Mouse (Mus musculus): Measurements from ENCODE around the gene Sqstm1. TPM values are rescaled to one million over a fixed set of nuclear protein-coding genes. Genes with fewer than 3 reads are reported as not detected.
A peak's percentile ranks its signal among the peaks of the same experiment; 100 is the strongest.

Sqstm1 gene
- polyA plus RNA-seq, 1 experiment from 2014 or later: 426 TPM

GRCm38 (mm10) chr11:50168352-50168751, 42.3 kb downstream of the Sqstm1 start:
- peaks cover 22% of the 10 kb centered on the region; the same call in 1 of the 2 replicates for H3K36me3 ChIP-seq (ENCODE audit: insufficient read depth, low read length)
- no peaks in the 10 kb centered on the region for H3K9me3 ChIP-seq (ENCODE audit: low read length)
- DNase-seq (ENCODE audit: low spot score): no peak
- no peak overlapping the region for H3K9ac ChIP-seq (replicated peaks; ENCODE audit: low read depth)
- no peak for ATAC-seq
- 86% methylated on average over 5 of the region's 5 CpGs for WGBS
- H3K4me3 ChIP-seq (ENCODE audit: low read depth, low read length): no peak overlapping the region
- no peaks in the 10 kb centered on the region for H3K27me3 ChIP-seq (replicated peaks; ENCODE audit: insufficient read depth, low read length)
- no peak for TF ChIP-seq CTCF (IDR thresholded peaks at IDR 0.05)
- TF ChIP-seq EP300 (IDR thresholded peaks at IDR 0.05): no peak
- H3K4me1 ChIP-seq (ENCODE audit: insufficient read depth, low read depth, low read length): no peaks in the 10 kb centered on the region
- no peak overlapping the region for H3K27ac ChIP-seq (ENCODE audit: low read length)
- H3K4me2 ChIP-seq (replicated peaks; ENCODE audit: low read depth, low read length): no peak overlapping the region

- no peak for TF ChIP-seq CTCF (IDR thresholded peaks at IDR 0.05)
- no peak for TF ChIP-seq EP300 (IDR thresholded peaks at IDR 0.05)
- H3K9me3 ChIP-seq (ENCODE audit: low read length): no peaks in the 10 kb centered on the region
- H3K4me3 ChIP-seq (ENCODE audit: low read depth, low read length): no peak overlapping the region
- DNase-seq (ENCODE audit: low spot score) (peak; percentile 28), ATAC-seq (peak; percentile 69)
- peaks cover 26% of the 10 kb centered on the region for H3K36me3 ChIP-seq (ENCODE audit: insufficient read depth, low read length)
- no peak overlapping the region for H3K27ac ChIP-seq (ENCODE audit: low read length)
- H3K4me2 ChIP-seq (replicated peaks; ENCODE audit: low read depth, low read length): no peak overlapping the region
- H3K27me3 ChIP-seq (replicated peaks; ENCODE audit: insufficient read depth, low read length): no peaks in the 10 kb centered on the region
- no peak overlapping the region for H3K9ac ChIP-seq (replicated peaks; ENCODE audit: low read depth)
- WGBS: 92% methylated on average over 3 of the region's 3 CpGs
- H3K4me1 ChIP-seq (ENCODE audit: insufficient read depth, low read depth, low read length): no peaks in the 10 kb centered on the region
Observed at GRCm38 (mm10) chr11:50162338-50163050, 48.1 kb downstream of the Sqstm1 start.

DNA sequence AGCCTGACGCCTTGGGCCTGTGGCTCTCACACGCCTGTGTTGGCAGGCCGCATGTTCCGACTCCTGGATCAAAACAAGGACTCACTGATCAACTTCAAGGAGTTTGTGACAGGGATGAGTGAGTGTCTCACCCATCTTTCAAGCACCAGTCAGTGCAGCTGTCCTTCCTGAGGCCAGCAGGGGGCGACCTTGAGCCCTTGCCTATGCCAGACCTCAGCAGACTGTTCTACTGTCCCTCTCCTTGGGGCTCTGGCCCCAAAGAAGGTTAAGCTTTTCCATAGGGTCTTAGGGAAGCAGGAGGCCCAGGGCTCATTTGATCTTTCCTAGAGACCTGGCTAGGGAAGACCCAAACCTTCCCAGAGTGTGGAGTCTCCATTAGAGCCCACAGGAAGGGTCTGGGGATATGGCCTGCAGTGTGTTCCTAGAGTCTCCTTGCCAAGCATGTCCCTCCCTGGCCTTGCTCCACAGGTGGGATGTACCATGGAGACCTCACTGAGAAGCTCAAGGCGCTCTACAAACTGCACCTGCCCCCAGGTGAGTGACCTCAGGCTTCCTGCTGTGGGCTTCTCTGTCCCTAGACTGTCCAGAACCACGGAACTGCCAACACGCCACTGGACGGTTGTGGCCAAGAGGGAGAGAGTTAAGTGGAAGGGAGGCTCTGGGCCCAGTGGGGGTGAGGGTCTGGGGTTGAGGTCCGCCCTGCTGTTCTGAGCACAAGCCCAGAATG, 48.9 kb downstream of the Sqstm1 start:
- Histone ChIP-seq H3K36me3 (ENCODE audit: insufficient read depth, low read length) (peaks cover 33% of the 10 kb centered on the region), H3K9ac (replicated peaks; ENCODE audit: low read depth) (no peak overlapping the region), H3K4me2 (replicated peaks; ENCODE audit: low read depth, low read length) (no peak overlapping the region), H3K4me1 (ENCODE audit: insufficient read depth, low read depth, low read length) (no peaks in the 10 kb centered on the region), H3K4me3 (ENCODE audit: low read depth, low read length) (no peak overlapping the region), H3K27me3 (replicated peaks; ENCODE audit: insufficient read depth, low read length) (no peaks in the 10 kb centered on the region), H3K9me3 (ENCODE audit: low read length) (no peaks in the 10 kb centered on the region), H3K27ac (ENCODE audit: low read length) (no peak overlapping the region)
- ATAC-seq (peak; percentile 69), DNase-seq (ENCODE audit: low spot score) (peak; percentile 81)
- WGBS: 58% methylated on average over 10 of the region's 10 CpGs
- TF ChIP-seq EP300 (IDR thresholded peaks at IDR 0.05) (no peak), CTCF (IDR thresholded peaks at IDR 0.05) (peak; percentile 99)

DNA sequence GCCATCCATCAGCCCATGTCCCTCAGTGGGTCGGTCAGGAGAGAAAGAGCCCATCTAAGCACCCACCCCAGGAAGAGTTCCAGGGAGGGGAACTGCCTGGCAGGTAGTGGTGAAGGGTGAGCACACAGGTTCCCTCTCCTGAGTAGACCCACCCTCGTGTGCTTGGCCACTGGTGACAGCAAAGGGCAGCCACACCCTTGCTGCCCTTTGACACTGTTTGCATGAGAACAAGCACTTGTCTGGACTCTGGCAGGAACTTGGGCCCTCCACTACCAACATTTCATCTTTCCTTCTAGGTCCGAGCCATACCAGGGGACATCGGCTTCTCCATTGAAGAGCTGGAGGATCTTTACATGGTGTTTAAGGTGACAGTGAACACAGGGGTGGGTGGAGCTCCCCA, 51.3 kb downstream of the Sqstm1 start:
- Histone ChIP-seq H3K9me3 (ENCODE audit: low read length) (no peaks in the 10 kb centered on the region), H3K27ac (ENCODE audit: low read length) (no peak overlapping the region), H3K4me2 (replicated peaks; ENCODE audit: low read depth, low read length) (no peak overlapping the region), H3K9ac (replicated peaks; ENCODE audit: low read depth) (no peak overlapping the region), H3K4me1 (ENCODE audit: insufficient read depth, low read depth, low read length) (no peaks in the 10 kb centered on the region), H3K27me3 (replicated peaks; ENCODE audit: insufficient read depth, low read length) (no peaks in the 10 kb centered on the region), H3K4me3 (ENCODE audit: low read depth, low read length) (no peak overlapping the region), H3K36me3 (ENCODE audit: insufficient read depth, low read length) (peaks cover 34% of the 10 kb centered on the region; the same call in 1 of the 2 replicates)
- 71% methylated on average over 4 of the region's 4 CpGs for WGBS
- no peak for DNase-seq (ENCODE audit: low spot score)
- no peak for ATAC-seq
- TF ChIP-seq CTCF (IDR thresholded peaks at IDR 0.05): no peak
- no peak for TF ChIP-seq EP300 (IDR thresholded peaks at IDR 0.05)

GRCm38 (mm10) chr11:50158346-50158745, 52.3 kb downstream of the Sqstm1 start:
- Histone ChIP-seq H3K27ac (ENCODE audit: low read length) (no peak overlapping the region), H3K9ac (replicated peaks; ENCODE audit: low read depth) (no peak overlapping the region), H3K27me3 (replicated peaks; ENCODE audit: insufficient read depth, low read length) (no peaks in the 10 kb centered on the region), H3K9me3 (ENCODE audit: low read length) (no peaks in the 10 kb centered on the region), H3K4me2 (replicated peaks; ENCODE audit: low read depth, low read length) (no peak overlapping the region), H3K36me3 (ENCODE audit: insufficient read depth, low read length) (peaks cover 34% of the 10 kb centered on the region; the same call in 1 of the 2 replicates), H3K4me3 (ENCODE audit: low read depth, low read length) (no peak overlapping the region), H3K4me1 (ENCODE audit: insufficient read depth, low read depth, low read length) (no peaks in the 10 kb centered on the region)
- TF ChIP-seq CTCF (IDR thresholded peaks at IDR 0.05) (no peak), EP300 (IDR thresholded peaks at IDR 0.05) (no peak)
- ATAC-seq: no peak
- 91% methylated on average over 7 of the region's 7 CpGs for WGBS
- DNase-seq (ENCODE audit: low spot score): no peak

- Histone ChIP-seq H3K4me1 (ENCODE audit: insufficient read depth, low read depth, low read length) (no peaks in the 10 kb centered on the region), H3K9me3 (ENCODE audit: low read length) (no peaks in the 10 kb centered on the region), H3K9ac (replicated peaks; ENCODE audit: low read depth) (no peak overlapping the region), H3K27me3 (replicated peaks; ENCODE audit: insufficient read depth, low read length) (no peaks in the 10 kb centered on the region), H3K4me2 (replicated peaks; ENCODE audit: low read depth, low read length) (no peak overlapping the region), H3K27ac (ENCODE audit: low read length) (no peak overlapping the region), H3K4me3 (ENCODE audit: low read depth, low read length) (no peak overlapping the region), H3K36me3 (ENCODE audit: insufficient read depth, low read length) (peaks cover 48% of the 10 kb centered on the region; the same call in 1 of the 2 replicates)
- DNase-seq (ENCODE audit: low spot score) (no peak), ATAC-seq (no peak)
- TF ChIP-seq EP300 (IDR thresholded peaks at IDR 0.05): no peak
- TF ChIP-seq CTCF (IDR thresholded peaks at IDR 0.05): no peak
- 87% methylated on average over 16 of the region's 16 CpGs for WGBS
Observed at GRCm38 (mm10) chr11:50156725-50157258, 53.8 kb downstream of the Sqstm1 start.
